Mouse (Mus musculus): ENCODE measurements at regions not wholly inside any gene's neighbourhood (a gene's known extent, or its start where the extent isn't known, plus 50 kb on each side); places are given as distances from the start of the nearest gene placed in this dataset.

DNA sequence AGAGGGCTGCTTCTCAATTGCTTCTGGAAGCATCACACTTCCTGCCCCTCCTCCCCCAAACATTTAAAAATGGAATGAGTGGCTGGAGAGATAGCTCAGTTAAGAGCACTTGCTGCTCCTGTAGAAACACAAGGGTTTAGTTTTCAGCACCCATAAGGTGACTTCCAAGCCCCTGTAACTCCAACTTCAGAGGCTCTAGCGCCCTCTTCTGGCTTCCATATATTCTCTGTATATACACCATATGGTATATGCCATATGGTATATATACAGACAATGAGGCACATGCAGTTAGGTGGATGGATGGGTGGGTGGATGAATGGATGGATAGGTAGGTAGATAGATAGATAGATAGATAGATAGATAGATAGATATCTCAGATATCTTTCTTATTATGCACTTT, 483.2 kb upstream of the Nox3 start:
- Histone ChIP-seq H3K4me2 (replicated peaks; ENCODE audit: low read depth, low read length) (no peak overlapping the region), H3K27me3 (ENCODE audit: control insufficient read depth, insufficient read depth, low read length) (no peaks in the 10 kb centered on the region), H3K4me3 (ENCODE audit: low read length) (no peak overlapping the region), H3K27ac (ENCODE audit: low read depth, low read length) (no peak overlapping the region), H3K9me3 (ENCODE audit: control insufficient read depth, low read length) (no peaks in the 10 kb centered on the region), H3K4me1 (ENCODE audit: control insufficient read depth, insufficient read depth, low read length) (peaks cover 14% of the 10 kb centered on the region; the same call in 1 of the 2 replicates), H3K36me3 (ENCODE audit: control insufficient read depth, insufficient read depth, low read length) (no peaks in the 10 kb centered on the region), H3K9ac (ENCODE audit: low read depth, low read length) (no peak overlapping the region)
- no peak for ATAC-seq (ENCODE audit: low FRiP score, low TSS enrichment)
- 53% methylated on average over 1 of the region's 1 CpGs for WGBS

- Histone ChIP-seq H3K36me3 (ENCODE audit: control insufficient read depth, insufficient read depth, low read length) (no peaks in the 10 kb centered on the region), H3K9me3 (ENCODE audit: control insufficient read depth, low read length) (no peaks in the 10 kb centered on the region), H3K4me2 (replicated peaks; ENCODE audit: low read depth, low read length) (no peak overlapping the region), H3K4me3 (ENCODE audit: low read length) (no peak overlapping the region), H3K27me3 (ENCODE audit: control insufficient read depth, insufficient read depth, low read length) (no peaks in the 10 kb centered on the region), H3K9ac (ENCODE audit: low read depth, low read length) (no peak overlapping the region), H3K27ac (ENCODE audit: low read depth, low read length) (no peak overlapping the region), H3K4me1 (ENCODE audit: control insufficient read depth, insufficient read depth, low read length) (peaks cover 7% of the 10 kb centered on the region; the same call in 1 of the 2 replicates)
- 97% methylated on average over 1 of the region's 1 CpGs for WGBS
- no peak for ATAC-seq (ENCODE audit: low FRiP score, low TSS enrichment)
Measured at GRCm38 (mm10) chr17:4182106-4182505, 486.0 kb upstream of the Nox3 start.

GRCm38 (mm10) chr17:4186802-4187201, 490.7 kb upstream of the Nox3 start:
- no peaks in the 10 kb centered on the region for H3K27me3 ChIP-seq (ENCODE audit: control insufficient read depth, insufficient read depth, low read length)
- H3K4me3 ChIP-seq (ENCODE audit: low read length), result no peak overlapping the region
- H3K27ac ChIP-seq (ENCODE audit: low read depth, low read length), result no peak overlapping the region
- H3K4me2 ChIP-seq (replicated peaks; ENCODE audit: low read depth, low read length), result no peak overlapping the region
- no peaks in the 10 kb centered on the region for H3K9me3 ChIP-seq (ENCODE audit: control insufficient read depth, low read length)
- no peak overlapping the region for H3K9ac ChIP-seq (ENCODE audit: low read depth, low read length)
- no peaks in the 10 kb centered on the region; the same call in 1 of the 2 replicates for H3K4me1 ChIP-seq (ENCODE audit: control insufficient read depth, insufficient read depth, low read length)
- no peaks in the 10 kb centered on the region for H3K36me3 ChIP-seq (ENCODE audit: control insufficient read depth, insufficient read depth, low read length)
- WGBS, result 63% methylated on average over 9 of the region's 9 CpGs
- ATAC-seq (ENCODE audit: low FRiP score, low TSS enrichment), result no peak

- ATAC-seq (ENCODE audit: low FRiP score, low TSS enrichment), result no peak
- no peak overlapping the region for H3K4me2 ChIP-seq (replicated peaks; ENCODE audit: low read depth, low read length)
- 90% methylated on average over 4 of the region's 4 CpGs for WGBS
Measured at GRCm38 (mm10) chr17:4187606-4188005, 491.5 kb upstream of the Nox3 start.

GRCm38 (mm10) chr17:4196793-4197448, 500.9 kb upstream of the Nox3 start:
- H3K27ac ChIP-seq (ENCODE audit: low read depth, low read length), result no peak overlapping the region; the same call in 1 of the 2 replicates
- H3K9me3 ChIP-seq (ENCODE audit: control insufficient read depth, low read length), result no peaks in the 10 kb centered on the region
- no peak overlapping the region for H3K9ac ChIP-seq (ENCODE audit: low read depth, low read length)
- no peaks in the 10 kb centered on the region for H3K27me3 ChIP-seq (ENCODE audit: control insufficient read depth, insufficient read depth, low read length)
- no peaks in the 10 kb centered on the region for H3K36me3 ChIP-seq (ENCODE audit: control insufficient read depth, insufficient read depth, low read length)
- ATAC-seq (ENCODE audit: low FRiP score, low TSS enrichment), result peak; percentile 73; the same call in 1 of the 2 replicates
- 0 out of 2 replicates have a peak, but pooled peaks cover 7% of the 10 kb centered on the region for H3K4me1 ChIP-seq (ENCODE audit: control insufficient read depth, insufficient read depth, low read length)
- H3K4me3 ChIP-seq (ENCODE audit: low read length), result no peak overlapping the region
- WGBS, result 64% methylated on average over 8 of the region's 8 CpGs
- H3K4me2 ChIP-seq (replicated peaks; ENCODE audit: low read depth, low read length), result no peak overlapping the region

More at GRCm38 (mm10) chr17:4187606-4188005, 491.5 kb upstream of the Nox3 start:
- H3K27ac ChIP-seq (ENCODE audit: low read depth, low read length), result no peak overlapping the region
- no peaks in the 10 kb centered on the region for H3K27me3 ChIP-seq (ENCODE audit: control insufficient read depth, insufficient read depth, low read length)
- H3K36me3 ChIP-seq (ENCODE audit: control insufficient read depth, insufficient read depth, low read length), result no peaks in the 10 kb centered on the region
- H3K4me1 ChIP-seq (ENCODE audit: control insufficient read depth, insufficient read depth, low read length), result no peaks in the 10 kb centered on the region; the same call in 1 of the 2 replicates
- no peak overlapping the region for H3K9ac ChIP-seq (ENCODE audit: low read depth, low read length)
- no peaks in the 10 kb centered on the region for H3K9me3 ChIP-seq (ENCODE audit: control insufficient read depth, low read length)
- no peak overlapping the region for H3K4me3 ChIP-seq (ENCODE audit: low read length)

DNA sequence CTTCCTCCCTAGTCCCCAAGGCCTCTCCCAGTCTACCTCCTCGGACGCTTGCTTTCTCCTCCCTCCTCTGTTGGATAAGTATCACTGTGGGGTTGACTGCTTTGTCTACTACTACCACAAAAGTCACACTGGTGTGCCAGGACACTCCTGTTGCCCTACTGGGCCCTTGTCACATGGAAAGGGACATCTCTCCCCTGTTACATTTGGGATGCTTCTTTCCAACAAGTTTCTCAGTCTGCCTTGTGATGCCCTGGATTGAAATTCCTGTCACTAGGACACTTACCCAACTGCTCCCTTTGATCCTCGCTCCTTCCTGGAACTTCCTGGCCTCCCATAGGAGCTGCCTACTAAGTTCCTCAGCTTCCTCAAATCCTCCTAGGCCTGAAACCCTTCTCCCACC, 501.9 kb upstream of the Nox3 start:
- no peaks in the 10 kb centered on the region for H3K9me3 ChIP-seq (ENCODE audit: control insufficient read depth, low read length)
- H3K4me2 ChIP-seq (replicated peaks; ENCODE audit: low read depth, low read length), result no peak overlapping the region
- WGBS, result 61% methylated on average over 3 of the region's 3 CpGs
- ATAC-seq (ENCODE audit: low FRiP score, low TSS enrichment), result no peak
- H3K9ac ChIP-seq (ENCODE audit: low read depth, low read length), result no peak overlapping the region
- H3K4me1 ChIP-seq (ENCODE audit: control insufficient read depth, insufficient read depth, low read length), result 0 out of 2 replicates have a peak, but pooled peaks cover 7% of the 10 kb centered on the region
- no peaks in the 10 kb centered on the region for H3K27me3 ChIP-seq (ENCODE audit: control insufficient read depth, insufficient read depth, low read length)
- no peak overlapping the region for H3K4me3 ChIP-seq (ENCODE audit: low read length)
- H3K27ac ChIP-seq (ENCODE audit: low read depth, low read length), result peak overlapping the region; percentile 7; the same call in 1 of the 2 replicates
- H3K36me3 ChIP-seq (ENCODE audit: control insufficient read depth, insufficient read depth, low read length), result no peaks in the 10 kb centered on the region

DNA sequence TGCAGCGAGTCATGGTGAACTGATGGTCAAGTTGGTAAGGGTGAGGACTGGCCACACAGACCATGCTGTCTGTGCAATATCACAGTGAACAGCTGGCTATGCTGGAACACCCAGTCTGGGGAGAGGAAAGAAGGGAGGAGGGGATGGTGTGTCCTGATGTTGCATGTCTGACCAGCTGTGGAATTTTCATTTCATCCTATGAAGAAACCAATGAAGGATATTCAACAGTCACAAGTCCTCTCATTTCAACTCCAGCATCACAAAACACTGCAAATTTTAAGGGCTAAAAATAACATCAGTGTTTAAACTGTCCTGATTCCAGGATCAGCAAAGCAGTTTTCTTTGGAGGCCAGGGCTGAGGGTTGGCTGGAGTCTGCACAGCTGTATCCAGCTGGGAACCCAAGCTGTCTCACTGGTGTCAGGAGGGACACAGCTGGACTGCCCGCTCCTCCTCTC, 503.7 kb upstream of the Nox3 start:
- Histone ChIP-seq H3K27ac (ENCODE audit: low read depth, low read length) (peak overlapping the region; percentile 47; the same call in 1 of the 2 replicates), H3K4me1 (ENCODE audit: control insufficient read depth, insufficient read depth, low read length) (0 out of 2 replicates have a peak, but pooled peaks cover 7% of the 10 kb centered on the region), H3K9ac (ENCODE audit: low read depth, low read length) (no peak overlapping the region), H3K36me3 (ENCODE audit: control insufficient read depth, insufficient read depth, low read length) (no peaks in the 10 kb centered on the region), H3K9me3 (ENCODE audit: control insufficient read depth, low read length) (no peaks in the 10 kb centered on the region), H3K4me3 (ENCODE audit: low read length) (no peak overlapping the region), H3K4me2 (replicated peaks; ENCODE audit: low read depth, low read length) (no peak overlapping the region), H3K27me3 (ENCODE audit: control insufficient read depth, insufficient read depth, low read length) (no peaks in the 10 kb centered on the region)
- WGBS, result 63% methylated on average over 2 of the region's 2 CpGs
- peak; percentile 84 for ATAC-seq (ENCODE audit: low FRiP score, low TSS enrichment)

DNA sequence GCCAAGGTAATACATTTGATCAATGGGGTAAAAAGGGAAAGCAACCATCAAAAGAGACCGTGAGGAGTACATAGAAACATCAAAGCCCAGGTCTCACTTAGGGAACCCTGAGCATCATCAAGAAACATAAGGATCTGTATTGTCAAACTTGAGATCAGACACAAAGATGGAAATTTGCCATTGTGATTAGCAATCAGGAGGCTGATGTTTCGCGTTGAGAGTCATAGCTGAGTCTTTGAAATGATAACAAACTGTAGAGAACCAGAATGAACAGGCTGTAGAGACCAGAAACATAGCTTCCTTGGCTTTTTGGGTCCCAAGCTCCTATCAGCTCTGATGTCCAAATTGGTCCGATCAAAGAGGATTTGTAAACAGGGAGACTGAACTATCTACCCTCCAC, 505.2 kb upstream of the Nox3 start:
- ATAC-seq (ENCODE audit: low FRiP score, low TSS enrichment), result no peak
- H3K9me3 ChIP-seq (ENCODE audit: control insufficient read depth, low read length), result no peaks in the 10 kb centered on the region

DNA sequence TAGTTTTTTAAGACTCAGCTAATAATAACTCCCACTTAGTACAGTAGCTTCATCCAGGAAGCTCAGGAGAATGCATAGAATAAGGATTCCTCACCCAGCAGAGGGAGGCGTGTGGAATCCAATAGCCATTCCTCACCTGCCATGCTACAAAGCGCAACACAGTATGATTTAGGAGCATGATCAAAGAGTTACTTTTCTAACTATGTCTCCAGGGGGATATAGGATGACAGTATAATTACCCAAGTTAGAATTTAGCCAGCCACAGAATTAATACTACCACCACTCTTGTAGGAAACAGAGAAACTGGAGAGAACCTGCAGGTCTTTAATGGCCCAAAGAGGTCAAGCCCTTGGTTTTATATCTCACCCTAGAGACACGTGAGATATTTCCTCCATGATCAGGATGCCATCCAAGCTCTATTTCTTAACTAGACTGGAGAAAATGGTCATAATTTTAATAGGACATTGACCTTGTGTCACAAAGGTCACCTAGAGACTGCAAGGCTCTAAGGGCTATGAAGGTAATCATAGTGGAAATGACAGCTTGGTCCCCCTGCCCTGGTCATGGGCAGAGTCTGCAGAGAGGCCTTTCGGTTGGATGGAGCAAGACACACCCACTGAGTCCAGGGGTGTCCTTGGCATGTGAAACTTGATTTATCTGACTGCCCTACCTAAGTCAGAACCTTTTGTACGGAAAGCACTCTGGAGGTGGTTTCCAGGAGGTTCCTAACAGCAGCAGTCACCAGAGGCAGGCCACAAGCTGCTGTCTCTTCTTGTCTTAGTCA, 512.3 kb upstream of the Nox3 start:
- Histone ChIP-seq H3K27ac (ENCODE audit: low read depth, low read length) (no peak overlapping the region), H3K36me3 (ENCODE audit: control insufficient read depth, insufficient read depth, low read length) (no peaks in the 10 kb centered on the region), H3K4me2 (replicated peaks; ENCODE audit: low read depth, low read length) (no peak overlapping the region), H3K9ac (ENCODE audit: low read depth, low read length) (no peak overlapping the region), H3K4me1 (ENCODE audit: control insufficient read depth, insufficient read depth, low read length) (no peaks in the 10 kb centered on the region), H3K27me3 (ENCODE audit: control insufficient read depth, insufficient read depth, low read length) (no peaks in the 10 kb centered on the region), H3K9me3 (ENCODE audit: control insufficient read depth, low read length) (no peaks in the 10 kb centered on the region), H3K4me3 (ENCODE audit: low read length) (no peak overlapping the region)
- peak; percentile 80 for ATAC-seq (ENCODE audit: low FRiP score, low TSS enrichment)
- 30% methylated on average over 5 of the region's 5 CpGs for WGBS

More for the DNA sequence above, 505.2 kb upstream of the Nox3 start:
- H3K27me3 ChIP-seq (ENCODE audit: control insufficient read depth, insufficient read depth, low read length), result no peaks in the 10 kb centered on the region
- H3K4me2 ChIP-seq (replicated peaks; ENCODE audit: low read depth, low read length), result no peak overlapping the region
- no peak overlapping the region for H3K4me3 ChIP-seq (ENCODE audit: low read length)
- no peaks in the 10 kb centered on the region for H3K36me3 ChIP-seq (ENCODE audit: control insufficient read depth, insufficient read depth, low read length)
- 0 out of 2 replicates have a peak, but pooled peaks cover 7% of the 10 kb centered on the region for H3K4me1 ChIP-seq (ENCODE audit: control insufficient read depth, insufficient read depth, low read length)
- WGBS, result 91% methylated on average over 4 of the region's 4 CpGs
- H3K27ac ChIP-seq (ENCODE audit: low read depth, low read length), result no peak overlapping the region
- no peak overlapping the region for H3K9ac ChIP-seq (ENCODE audit: low read depth, low read length)
